Mouse (Mus musculus) megakaryocyte, embryonic 14.5 days (primary cell): ENCODE measurements around the gene Ap1g1. TPM values are rescaled to one million over a fixed set of nuclear protein-coding genes. Genes with fewer than 3 reads are reported as not detected.

Experiments
- H3K27me3 ChIP-seq: replicated peaks from 2 replicates; pipeline ENCODE3; 2012; ENCODE audit warnings: inconsistent platforms
- H3K36me3 ChIP-seq: replicated peaks from 2 replicates; pipeline ENCODE3; 2012; ENCODE audit warnings: low read length, inconsistent platforms, mixed read lengths
- H3K4me1 ChIP-seq: 2 replicates; pipeline ENCODE4 v1.6.1; 2012; ENCODE audit warnings: inconsistent platforms
- H3K4me3 ChIP-seq: replicated peaks from 2 replicates; pipeline ENCODE3; 2012; ENCODE audit warnings: moderate library complexity, mild to moderate bottlenecking, inconsistent platforms
- H3K9me3 ChIP-seq: 2 replicates; pipeline ENCODE4 v1.6.1; 2012; ENCODE audit warnings: inconsistent platforms
- FLI1 ChIP-seq: IDR thresholded peaks from 2 replicates; pipeline ENCODE4 v1.6.1; 2012; ENCODE audit warnings: low read length, inconsistent platforms, mixed read lengths
- GATA1 ChIP-seq: IDR thresholded peaks from 3 replicates; pipeline ENCODE4 v1.6.1; 2012; ENCODE audit warnings: mixed read lengths, low read length, inconsistent platforms, borderline replicate concordance
- polyA plus RNA-seq: library from polyadenylated mRNA; stranded (reverse); fragments of >175 nt; gene quantifications from 2 replicates; pipeline ENCODE4 v1.2.3, GENCODE M21; 2012; ENCODE audit warnings: low replicate concordance; ENCODE audit not compliant: insufficient read depth

Ap1g1 gene
- polyA plus RNA-seq, 1 experiment: 6.2 TPM

DNA sequence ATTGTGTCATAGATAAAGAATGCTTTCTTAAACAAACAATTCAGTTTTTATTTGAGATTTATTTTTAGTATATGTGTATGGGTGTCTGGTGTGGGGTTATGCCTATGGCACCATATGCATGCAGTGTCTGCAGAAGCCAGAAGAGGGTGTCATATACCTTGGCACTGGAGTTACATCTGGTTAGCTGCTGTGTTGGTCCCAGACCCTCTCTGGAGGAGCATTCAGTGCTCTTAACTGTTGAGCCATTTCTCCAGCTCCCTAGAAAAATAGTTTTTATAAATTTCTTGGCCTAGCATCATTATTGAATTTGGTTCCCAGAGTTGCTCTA is 29.7 kb downstream of the Ap1g1 start:
- Histone ChIP-seq H3K36me3 (peaks cover 68% of the 10 kb centered on the region), H3K9me3 (no peaks in the 10 kb centered on the region), H3K4me3 (no peak overlapping the region), H3K27me3 (no peaks in the 10 kb centered on the region), H3K4me1 (peaks cover 22% of the 10 kb centered on the region)
- TF ChIP-seq GATA1 (no peak), FLI1 (no peak)

DNA sequence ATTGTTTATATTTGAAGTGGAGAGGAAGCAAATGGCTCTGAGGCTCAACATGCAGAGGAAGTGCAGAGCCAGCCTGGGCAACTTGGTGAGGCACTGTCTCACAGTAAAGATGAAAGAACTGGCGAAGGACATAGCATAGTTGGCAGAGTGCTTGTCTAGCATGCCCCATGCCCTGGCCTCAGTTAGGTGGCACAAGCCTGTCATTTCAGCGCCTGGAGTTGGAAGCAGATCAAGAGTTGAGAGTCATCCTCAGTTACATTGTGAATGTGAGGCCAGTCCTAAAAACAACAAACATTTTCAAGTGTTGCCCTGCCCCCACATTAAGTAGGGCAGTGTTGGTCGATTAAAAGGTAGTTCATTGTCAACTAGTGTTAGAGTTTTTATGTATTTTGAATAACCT is 32.1 kb downstream of the Ap1g1 start:
- TF ChIP-seq FLI1: no peak
- no peak for TF ChIP-seq GATA1
- peak overlapping the region; percentile 46 for H3K4me3 ChIP-seq
- peaks cover 24% of the 10 kb centered on the region for H3K4me1 ChIP-seq
- H3K36me3 ChIP-seq: peaks cover 69% of the 10 kb centered on the region
- no peaks in the 10 kb centered on the region for H3K9me3 ChIP-seq
- H3K27me3 ChIP-seq: no peaks in the 10 kb centered on the region

DNA sequence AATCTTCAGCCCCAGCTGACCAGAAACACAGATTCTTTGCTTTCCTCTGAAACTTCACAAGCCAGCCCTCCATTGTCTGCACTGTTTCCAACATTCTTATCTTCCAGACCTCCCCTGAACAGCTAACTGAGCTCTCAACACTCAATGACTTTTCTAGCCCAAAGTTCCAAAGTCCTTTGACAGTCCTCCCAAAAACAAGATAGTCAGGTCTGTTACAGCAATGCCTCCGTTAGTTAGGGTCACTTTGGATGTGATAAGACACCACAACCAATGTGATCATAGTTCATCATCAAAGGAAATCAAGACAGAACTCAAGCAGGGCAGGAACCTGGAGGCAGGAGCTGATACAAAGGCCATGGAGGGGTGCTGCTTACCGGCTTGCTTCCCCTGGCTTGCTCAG is 36.9 kb downstream of the Ap1g1 start:
- Histone ChIP-seq H3K4me3 (no peak overlapping the region), H3K27me3 (no peaks in the 10 kb centered on the region), H3K4me1 (peaks cover 41% of the 10 kb centered on the region), H3K9me3 (no peaks in the 10 kb centered on the region), H3K36me3 (peaks cover 52% of the 10 kb centered on the region)
- no peak for TF ChIP-seq GATA1
- TF ChIP-seq FLI1: no peak

DNA sequence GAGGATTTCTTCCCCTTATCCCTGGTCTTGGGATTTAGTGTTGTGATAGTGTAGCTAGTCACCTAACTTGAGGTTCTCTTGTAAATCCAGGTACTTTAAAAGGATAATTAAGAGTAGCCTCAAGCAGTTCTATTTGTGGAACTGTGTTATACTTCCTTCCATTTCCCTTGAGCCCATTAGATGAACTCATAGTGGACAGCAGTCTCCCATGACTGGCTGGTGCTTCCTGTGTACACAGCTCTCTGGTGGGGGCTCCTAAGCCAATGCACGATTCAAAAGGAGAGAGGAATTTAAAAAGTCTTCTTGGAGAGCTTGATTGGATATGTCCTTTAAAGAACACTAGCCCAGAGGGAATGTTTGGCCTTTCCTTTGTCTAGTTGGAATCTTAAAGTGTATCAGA is 39.6 kb downstream of the Ap1g1 start:
- Histone ChIP-seq H3K9me3 (no peaks in the 10 kb centered on the region), H3K36me3 (peaks cover 47% of the 10 kb centered on the region), H3K4me3 (no peak overlapping the region), H3K4me1 (peaks cover 34% of the 10 kb centered on the region), H3K27me3 (no peaks in the 10 kb centered on the region)
- no peak for TF ChIP-seq FLI1
- no peak for TF ChIP-seq GATA1

DNA sequence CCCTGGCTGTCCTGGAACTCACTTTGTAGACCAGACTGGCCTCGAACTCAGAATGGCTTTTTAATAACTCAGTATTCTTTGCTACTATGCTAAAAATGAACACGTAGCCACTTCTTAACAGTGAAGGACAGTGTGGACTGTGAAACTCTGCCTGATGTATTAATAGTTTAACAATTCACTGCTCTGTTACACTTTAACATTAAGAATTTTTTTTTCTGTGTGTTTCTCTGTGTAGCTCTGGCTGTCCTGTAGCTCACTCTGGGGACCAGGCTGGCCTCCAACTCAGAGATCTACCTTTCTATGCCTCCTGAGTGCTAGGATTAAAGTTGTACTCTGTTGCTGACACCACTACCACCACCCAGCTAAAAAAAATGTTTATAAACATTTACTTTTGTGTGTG is 45.2 kb downstream of the Ap1g1 start:
- Histone ChIP-seq H3K4me3 (no peak overlapping the region), H3K9me3 (no peaks in the 10 kb centered on the region), H3K27me3 (no peaks in the 10 kb centered on the region), H3K4me1 (peaks cover 22% of the 10 kb centered on the region), H3K36me3 (peaks cover 70% of the 10 kb centered on the region)
- TF ChIP-seq GATA1 (no peak), FLI1 (no peak)

DNA sequence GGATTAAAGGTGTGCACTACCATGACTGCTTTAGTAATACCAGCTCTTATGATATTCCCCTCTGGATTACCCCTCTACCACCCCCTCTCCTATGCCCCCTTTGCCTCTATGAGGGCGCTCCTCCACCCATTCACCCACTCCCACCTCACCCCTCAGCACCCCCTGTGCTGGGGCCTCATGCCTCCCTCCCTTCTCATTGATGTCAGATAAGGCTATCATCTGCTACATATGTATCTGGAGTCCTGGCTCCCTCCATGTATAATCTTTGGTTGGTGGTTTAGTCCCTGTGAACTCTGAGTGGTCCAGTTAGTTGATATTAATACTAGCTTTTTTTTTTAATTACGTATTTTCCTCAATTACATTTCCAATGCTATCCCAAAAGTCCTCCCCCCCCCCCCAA is 61.5 kb downstream of the Ap1g1 start:
- H3K4me3 ChIP-seq: no peak overlapping the region
- H3K36me3 ChIP-seq: peaks cover 88% of the 10 kb centered on the region
- no peak for TF ChIP-seq FLI1
- no peak for TF ChIP-seq GATA1
- no peaks in the 10 kb centered on the region for H3K9me3 ChIP-seq
- H3K27me3 ChIP-seq: no peaks in the 10 kb centered on the region
- no peaks in the 10 kb centered on the region for H3K4me1 ChIP-seq

DNA sequence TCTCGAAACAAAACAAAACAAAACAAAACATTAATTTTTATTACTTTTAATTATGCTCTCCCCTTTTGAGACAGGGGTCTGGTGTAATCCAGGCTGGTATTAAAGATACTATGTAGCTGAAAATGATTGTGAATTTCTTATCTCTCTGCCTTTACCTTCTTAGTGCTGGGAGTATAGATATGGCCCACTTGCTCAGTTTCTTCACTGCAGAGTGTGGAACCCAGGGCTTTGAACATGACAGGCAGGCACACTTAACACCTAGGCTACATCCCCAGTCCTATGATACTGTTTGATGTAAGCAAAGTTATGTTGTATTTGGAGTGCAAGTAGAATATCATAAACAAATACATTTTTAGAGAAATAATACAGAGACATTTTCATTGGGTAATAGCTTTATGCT is 64.1 kb downstream of the Ap1g1 start:
- no peak for TF ChIP-seq FLI1
- TF ChIP-seq GATA1: no peak
- no peak overlapping the region for H3K4me3 ChIP-seq
- H3K9me3 ChIP-seq: no peaks in the 10 kb centered on the region
- H3K36me3 ChIP-seq: peaks cover 91% of the 10 kb centered on the region
- H3K4me1 ChIP-seq: no peaks in the 10 kb centered on the region
- H3K27me3 ChIP-seq: no peaks in the 10 kb centered on the region

DNA sequence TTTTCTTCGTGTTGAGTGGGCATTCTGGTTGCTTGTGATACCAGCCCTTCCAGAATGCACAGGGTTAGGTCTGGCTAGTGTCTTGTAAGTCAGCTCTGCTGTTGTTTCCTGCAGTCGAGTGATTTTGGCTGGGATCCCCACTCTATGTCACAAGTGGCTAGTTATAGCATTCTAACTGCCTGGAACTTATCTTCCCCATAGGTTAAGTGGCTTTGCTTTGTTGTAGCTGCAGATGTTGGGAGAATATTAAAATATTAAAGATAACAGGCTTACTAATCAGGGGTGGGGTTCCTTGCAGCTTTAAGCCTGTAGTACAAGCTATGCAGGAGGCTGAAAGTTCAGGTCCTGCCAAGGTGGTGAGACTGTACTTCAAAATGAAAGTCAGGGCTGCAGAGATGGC is 69.5 kb downstream of the Ap1g1 start:
- no peaks in the 10 kb centered on the region for H3K9me3 ChIP-seq
- H3K27me3 ChIP-seq: no peaks in the 10 kb centered on the region
- TF ChIP-seq GATA1: no peak
- TF ChIP-seq FLI1: no peak
- no peak overlapping the region for H3K4me3 ChIP-seq
- H3K36me3 ChIP-seq: peaks cover 95% of the 10 kb centered on the region
- no peaks in the 10 kb centered on the region for H3K4me1 ChIP-seq

DNA sequence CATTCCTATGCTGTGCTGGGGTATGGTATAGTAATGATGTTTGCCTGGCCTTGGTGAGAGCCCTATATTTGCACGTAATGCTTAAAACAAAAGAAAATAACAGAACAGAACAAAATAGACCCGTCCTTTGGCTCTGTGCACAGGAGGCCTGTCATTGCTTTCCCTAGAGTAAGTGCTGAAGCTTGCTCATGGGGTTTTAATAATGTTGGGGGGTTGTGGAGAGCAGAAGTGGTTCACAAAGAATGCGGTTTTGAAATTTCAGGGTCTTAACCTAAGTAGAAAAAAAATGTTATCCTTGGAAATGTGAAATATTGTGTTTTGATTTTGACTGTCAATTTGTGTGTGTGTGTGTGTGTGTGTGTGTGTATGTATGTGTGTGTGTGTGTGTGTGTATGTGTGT is 70.6 kb downstream of the Ap1g1 start:
- H3K27me3 ChIP-seq: no peaks in the 10 kb centered on the region
- H3K4me1 ChIP-seq: no peaks in the 10 kb centered on the region
- H3K4me3 ChIP-seq: no peak overlapping the region
- TF ChIP-seq FLI1: no peak
- no peak for TF ChIP-seq GATA1
- peaks cover 95% of the 10 kb centered on the region for H3K36me3 ChIP-seq
- no peaks in the 10 kb centered on the region for H3K9me3 ChIP-seq

DNA sequence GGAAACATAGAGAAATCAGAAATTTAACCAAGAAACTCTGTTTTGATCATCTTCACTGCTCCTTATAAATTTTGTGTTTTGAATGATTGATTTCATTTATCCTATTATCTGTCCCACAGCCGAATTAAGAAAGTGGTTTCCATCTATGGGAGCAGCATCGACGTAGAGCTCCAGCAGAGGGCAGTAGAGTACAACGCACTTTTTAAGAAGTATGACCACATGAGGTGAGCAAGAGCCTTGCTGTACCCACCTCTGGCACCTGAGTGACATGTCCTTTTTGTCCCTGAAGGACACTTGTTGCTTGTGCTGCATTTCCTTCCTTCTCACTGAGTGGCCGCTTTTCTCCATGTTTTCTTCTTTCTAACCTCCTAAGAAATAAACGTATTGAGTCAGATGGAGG is 75.1 kb downstream of the Ap1g1 start:
- peaks cover 94% of the 10 kb centered on the region for H3K36me3 ChIP-seq

DNA sequence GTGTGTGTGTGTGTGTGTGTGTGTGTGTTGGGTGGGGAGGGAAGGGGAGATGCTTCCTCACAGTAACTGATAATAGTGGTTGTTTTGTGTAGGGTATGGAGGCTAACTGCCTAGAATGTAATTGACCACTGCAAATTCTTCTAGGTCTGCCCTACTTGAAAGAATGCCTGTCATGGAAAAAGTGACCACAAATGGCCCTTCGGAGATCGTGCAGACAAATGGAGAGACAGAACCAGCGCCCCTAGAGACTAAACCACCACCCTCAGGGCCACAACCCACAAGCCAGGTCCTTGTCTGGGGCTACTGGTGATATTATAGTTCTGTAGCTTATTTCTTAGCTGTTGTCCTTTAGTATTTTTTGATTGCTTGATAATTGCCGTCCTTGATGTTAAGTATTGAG is 76.2 kb downstream of the Ap1g1 start:
- Histone ChIP-seq H3K4me3 (no peak overlapping the region), H3K4me1 (peaks cover 5% of the 10 kb centered on the region; the same call in 1 of the 2 replicates), H3K9me3 (no peaks in the 10 kb centered on the region), H3K27me3 (no peaks in the 10 kb centered on the region), H3K36me3 (peaks cover 95% of the 10 kb centered on the region)
- TF ChIP-seq FLI1 (no peak), GATA1 (no peak)

More for the DNA sequence above, 75.1 kb downstream of the Ap1g1 start:
- no peaks in the 10 kb centered on the region for H3K27me3 ChIP-seq
- TF ChIP-seq FLI1 (no peak), GATA1 (no peak)
- no peaks in the 10 kb centered on the region for H3K9me3 ChIP-seq
- H3K4me1 ChIP-seq: peaks cover 5% of the 10 kb centered on the region; the same call in 1 of the 2 replicates
- H3K4me3 ChIP-seq: no peak overlapping the region
